Mouse (Mus musculus) stomach, postnatal 0 days (tissue): ENCODE data around the gene Oosp2. TPM values are rescaled to one million over a fixed set of nuclear protein-coding genes. Genes with fewer than 3 reads are reported as not detected.

Source experiments
- ATAC-seq: fragments of 200-750 bp; cut with Nextera tagmentation; 2 replicates; pipeline ENCODE4 v1.8.0; 2017; ENCODE audit not compliant: low FRiP score, low TSS enrichment
- DNase-seq: peaks from one replicate; pipeline ENCODE4 v3.0.0-alpha.2; 2016; ENCODE audit warnings: low spot score
- H3K27ac ChIP-seq: fragments of 300-500 bp; sonication (generic); replicated peaks from 2 replicates; pipeline ENCODE4 v1.5.1; 2014; ENCODE audit warnings: mild to moderate bottlenecking, control low read depth
- H3K27me3 ChIP-seq: fragments of 300-500 bp; sonication (generic); 2 replicates; pipeline ENCODE4 v1.6.1; 2014; ENCODE audit warnings: low read length; ENCODE audit not compliant: control insufficient read depth, insufficient read depth
- H3K36me3 ChIP-seq: fragments of 300-500 bp; sonication (generic); 2 replicates; pipeline ENCODE4 v1.6.1; 2014; ENCODE audit warnings: low read length, mixed read lengths; ENCODE audit not compliant: control insufficient read depth, insufficient read depth
- H3K4me1 ChIP-seq: fragments of 300-500 bp; sonication (generic); replicated peaks from 2 replicates; pipeline ENCODE4 v1.6.1; 2014; ENCODE audit warnings: antibody characterized with exemption; ENCODE audit not compliant: control insufficient read depth, insufficient read depth
- H3K4me2 ChIP-seq: fragments of 300-500 bp; sonication (generic); replicated peaks from 2 replicates; pipeline ENCODE4 v1.6.1; 2014; ENCODE audit warnings: low read depth, mild to moderate bottlenecking, control low read depth, moderate library complexity
- H3K4me3 ChIP-seq: fragments of 300-500 bp; sonication (generic); 2 replicates; pipeline ENCODE4 v1.5.1; 2014; ENCODE audit warnings: low read depth, low read length, control low read depth
- H3K9ac ChIP-seq: fragments of 300-500 bp; sonication (generic); 2 replicates; pipeline ENCODE4 v1.6.1; 2014; ENCODE audit warnings: mild to moderate bottlenecking, low read length, control low read depth, mixed read lengths
- H3K9me3 ChIP-seq: fragments of 300-500 bp; sonication (generic); 2 replicates; pipeline ENCODE4 v1.6.1; 2016; ENCODE audit warnings: low read length; ENCODE audit not compliant: control insufficient read depth
- CTCF ChIP-seq: IDR thresholded peaks from 2 replicates; pipeline ENCODE4 v1.5.1; 2016; ENCODE audit warnings: antibody characterized with exemption, low read depth, mild to moderate bottlenecking, moderate library complexity
- EP300 ChIP-seq: optimal IDR thresholded peaks from 2 replicates; pipeline ENCODE3; 2016; ENCODE audit warnings: antibody characterized with exemption
- WGBS: fragments of 180-500 bp; shearing (Covaris S2); extraction: QIAGEN DNeasy Blood & Tissue Kit; methylation state at CpG from one replicate; pipeline ENCODE4 v1.1.7; 2014; 5-methylcytosine and 5-hydroxymethylcytosine counted together
- polyA plus RNA-seq: library from polyadenylated mRNA; unstranded; fragments of >200 nt; fragmentation: Nextera tagmentation; extraction: Ambion mirVana; gene quantifications from 2 replicates; pipeline ENCODE4 v1.2.1, GENCODE M21; 2015

Gene Oosp2
- not detected in 2 replicates for polyA plus RNA-seq

DNA sequence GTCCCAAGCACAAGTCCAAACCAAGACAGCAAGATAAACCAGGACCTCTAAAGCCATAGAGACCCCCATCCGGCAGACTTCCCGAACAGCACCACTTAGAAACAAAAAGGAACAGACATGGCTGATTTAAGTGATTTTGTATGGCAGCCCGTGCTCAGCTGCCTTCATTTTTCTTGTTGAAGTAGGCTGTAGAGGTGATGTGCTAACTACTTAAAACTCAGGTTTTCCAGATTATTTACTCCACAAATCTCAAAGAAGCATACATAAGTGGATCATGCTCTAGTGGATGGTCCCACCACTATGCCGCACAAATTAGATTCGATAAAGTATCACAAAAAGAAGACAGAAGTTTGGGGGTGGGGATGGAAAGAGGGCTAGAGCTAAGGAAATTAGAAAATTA lies at the start of gene Oosp2:
Gene Oosp2 (minus strand): TSS at position 101 of the 400 bp plus-strand sequence.
- DNase-seq (no peak), ATAC-seq (no peak)
- Histone ChIP-seq H3K4me1 (no peaks in the 10 kb centered on the region), H3K9ac (no peak within 1 kb of the TSS), H3K9me3 (no peaks in the 10 kb centered on the region), H3K4me3 (no peak within 1 kb of the TSS), H3K36me3 (no peaks in the 10 kb centered on the region), H3K4me2 (no peak within 1 kb of the TSS), H3K27ac (no peak within 1 kb of the TSS), H3K27me3 (no peaks in the 10 kb centered on the region)
- whole genome bisulfite sequencing, result 90% methylated on average over 5 of the region's 5 CpGs
- TF ChIP-seq EP300, result no peak
- TF ChIP-seq CTCF, result no peak

GRCm38 (mm10) chr19:11698342-11698741 lies 38.0 kb upstream of the Oosp2 start:
- Histone ChIP-seq H3K4me2 (no peak overlapping the region), H3K4me1 (no peaks in the 10 kb centered on the region), H3K9me3 (no peaks in the 10 kb centered on the region), H3K36me3 (no peaks in the 10 kb centered on the region), H3K27me3 (no peaks in the 10 kb centered on the region), H3K9ac (no peak overlapping the region), H3K4me3 (no peak overlapping the region), H3K27ac (no peak overlapping the region)
- TF ChIP-seq CTCF, result no peak
- TF ChIP-seq EP300, result no peak
- ATAC-seq (no peak), DNase-seq (no peak)
- 77% methylated on average over 6 of the region's 6 CpGs for WGBS

DNA sequence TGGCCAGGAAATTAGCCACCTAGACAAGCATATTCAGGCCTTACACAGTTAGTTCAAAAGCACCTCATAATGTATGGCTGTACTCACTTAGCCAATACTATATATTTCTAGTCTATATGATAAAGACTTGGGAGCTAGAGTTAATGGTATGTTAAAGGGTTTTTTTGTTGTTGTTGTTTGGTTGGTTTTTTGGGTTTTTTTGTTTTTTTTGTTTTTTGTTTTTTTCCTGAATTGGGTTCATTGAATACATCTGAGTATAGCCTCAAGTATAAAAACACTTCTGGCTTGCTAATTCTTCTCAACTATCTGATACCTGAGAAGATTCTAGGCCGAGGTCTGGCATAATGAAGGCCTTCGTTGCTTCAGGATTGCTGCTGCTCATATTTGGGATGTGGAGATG lies 36.4 kb upstream of the Oosp2 start, which contains the start of gene Oosp3:
Gene Oosp3 (plus strand): TSS at position 301 of the 400 bp plus-strand sequence.
- 86% methylated on average over 2 of the region's 2 CpGs for WGBS
- H3K36me3 ChIP-seq, result no peaks in the 10 kb centered on the region
- DNase-seq (no peak), ATAC-seq (no peak)
- TF ChIP-seq CTCF, result no peak
- H3K4me2 ChIP-seq, result no peak within 1 kb of the TSS
- no peaks in the 10 kb centered on the region for H3K27me3 ChIP-seq
- H3K27ac ChIP-seq, result no peak within 1 kb of the TSS
- no peaks in the 10 kb centered on the region for H3K9me3 ChIP-seq
- no peak within 1 kb of the TSS for H3K4me3 ChIP-seq
- H3K4me1 ChIP-seq, result no peaks in the 10 kb centered on the region
- H3K9ac ChIP-seq, result no peak within 1 kb of the TSS

- H3K27me3 ChIP-seq, result no peaks in the 10 kb centered on the region
- no peak overlapping the region for H3K27ac ChIP-seq
- no peak for DNase-seq
- no peak overlapping the region for H3K9ac ChIP-seq
- no peaks in the 10 kb centered on the region for H3K36me3 ChIP-seq
- H3K4me2 ChIP-seq, result no peak overlapping the region
- H3K9me3 ChIP-seq, result no peaks in the 10 kb centered on the region
- ATAC-seq, result no peak
- no peak overlapping the region for H3K4me3 ChIP-seq
- no peaks in the 10 kb centered on the region for H3K4me1 ChIP-seq
- 45% methylated on average over 1 of the region's 1 CpGs for WGBS
- TF ChIP-seq CTCF (no peak), EP300 (no peak)
These were observed 31.1 kb upstream of the Oosp2 start for GRCm38 (mm10) chr19:11691454-11691853.

GRCm38 (mm10) chr19:11690839-11691238 lies 30.5 kb upstream of the Oosp2 start, which contains the start of gene Oosp1:
TSS of gene Oosp1 (minus strand) at chr19:11691150.
- no peak for ATAC-seq
- 72% methylated on average over 5 of the region's 5 CpGs for WGBS
- H3K4me3 ChIP-seq, result no peak within 1 kb of the TSS
- no peaks in the 10 kb centered on the region for H3K36me3 ChIP-seq
- no peak for DNase-seq
- no peaks in the 10 kb centered on the region for H3K9me3 ChIP-seq
- TF ChIP-seq CTCF (no peak), EP300 (no peak)
- H3K27ac ChIP-seq, result no peak within 1 kb of the TSS
- H3K4me1 ChIP-seq, result no peaks in the 10 kb centered on the region
- no peak within 1 kb of the TSS for H3K9ac ChIP-seq
- no peaks in the 10 kb centered on the region for H3K27me3 ChIP-seq
- no peak within 1 kb of the TSS for H3K4me2 ChIP-seq

- Histone ChIP-seq H3K4me1 (no peaks in the 10 kb centered on the region), H3K4me3 (no peak overlapping the region), H3K4me2 (no peak overlapping the region), H3K9ac (no peak overlapping the region), H3K36me3 (no peaks in the 10 kb centered on the region), H3K27me3 (no peaks in the 10 kb centered on the region), H3K9me3 (no peaks in the 10 kb centered on the region), H3K27ac (no peak overlapping the region)
- TF ChIP-seq CTCF, result no peak
- no peak for TF ChIP-seq EP300
- no peak for DNase-seq
- ATAC-seq, result no peak
These were observed 1.2 kb upstream of the Oosp2 start for GRCm38 (mm10) chr19:11661562-11661961.
